Mouse (Mus musculus) myocyte (in vitro differentiated cells): Measurements from ENCODE around the gene Kndc1. TPM values are rescaled to one million over a fixed set of nuclear protein-coding genes. Genes with fewer than 3 reads are reported as not detected.

Experiments used
- H3K27me3 ChIP-seq: one replicate; pipeline ENCODE4 v1.6.1; 2011; ENCODE audit not compliant: control insufficient read depth, insufficient read depth, insufficient read length
- H3K36me3 ChIP-seq: one replicate; pipeline ENCODE4 v1.6.1; 2011; ENCODE audit not compliant: control insufficient read depth, insufficient read depth
- H3K4me2 ChIP-seq: one replicate; pipeline ENCODE4 v1.6.1; 2011; ENCODE audit warnings: low read depth, control low read depth
- H3K4me3 ChIP-seq: one replicate; pipeline ENCODE4 v1.5.1; 2011; ENCODE audit warnings: mild to moderate bottlenecking, control low read depth, moderate library complexity
- H3K79me2 ChIP-seq: one replicate; pipeline ENCODE4 v1.6.1; 2011; ENCODE audit not compliant: control insufficient read depth, insufficient read depth
- H3ac ChIP-seq: one replicate; pipeline ENCODE4 v1.6.1; 2011; ENCODE audit not compliant: control insufficient read depth, insufficient read length
- CEBPB ChIP-seq: IDR thresholded peaks from 2 replicates; pipeline ENCODE4 v1.6.1; 2011; ENCODE audit warnings: mild to moderate bottlenecking, moderate library complexity; ENCODE audit not compliant: poor library complexity, insufficient read depth, severe bottlenecking
- E2F4 ChIP-seq: IDR thresholded peaks from one replicate; pipeline ENCODE4 v1.6.1; 2011; ENCODE audit warnings: mild to moderate bottlenecking, control low read depth, moderate library complexity; ENCODE audit not compliant: insufficient read depth
- MAX ChIP-seq: IDR thresholded peaks from one replicate; pipeline ENCODE4 v1.6.1; 2011; ENCODE audit warnings: low read depth, mild to moderate bottlenecking, control low read depth
- MYOD1 ChIP-seq, 3 experiments: IDR thresholded peaks; one replicate each; pipeline ENCODE4 v1.6.1; 2011; ENCODE audit warnings: control low read depth in 2 of 3, low read depth in 2 of 3, mild to moderate bottlenecking in 2 of 3, moderate library complexity in 1 of 3; ENCODE audit not compliant: insufficient read length in 2 of 3, control insufficient read depth in 1 of 3
- MYOG ChIP-seq, 3 experiments: IDR thresholded peaks; one replicate each; pipeline ENCODE4 v1.6.1; 2011; ENCODE audit warnings: control low read depth in 2 of 3, low read depth in 2 of 3, mild to moderate bottlenecking in 2 of 3; ENCODE audit not compliant: insufficient read length in 2 of 3, control insufficient read depth in 1 of 3, insufficient read depth in 1 of 3
- POLR2A ChIP-seq: IDR thresholded peaks from one replicate; pipeline ENCODE4 v1.6.1; 2011; ENCODE audit warnings: low read depth, mild to moderate bottlenecking, control low read depth, moderate library complexity; ENCODE audit not compliant: insufficient read length
- POLR2AphosphoS2 ChIP-seq: IDR thresholded peaks from one replicate; pipeline ENCODE4 v1.6.1; 2011; ENCODE audit warnings: low read depth, control low read depth; ENCODE audit not compliant: insufficient read length
- REST ChIP-seq: IDR thresholded peaks from one replicate; pipeline ENCODE4 v1.6.1; 2011; ENCODE audit warnings: mild to moderate bottlenecking, control low read depth, moderate library complexity; ENCODE audit not compliant: insufficient read depth, insufficient read length
- SRF ChIP-seq: IDR thresholded peaks from one replicate; pipeline ENCODE4 v1.6.1; 2011; ENCODE audit warnings: low read depth; ENCODE audit not compliant: control insufficient read depth, insufficient read length
- TCF12 ChIP-seq: IDR thresholded peaks from one replicate; pipeline ENCODE4 v1.6.1; 2011; ENCODE audit warnings: mild to moderate bottlenecking, control low read depth; ENCODE audit not compliant: poor library complexity, insufficient read depth, severe bottlenecking
- TCF3 ChIP-seq: IDR thresholded peaks from one replicate; pipeline ENCODE4 v1.6.1; 2011; ENCODE audit warnings: low read depth, control low read depth; ENCODE audit not compliant: insufficient read length
- USF1 ChIP-seq: IDR thresholded peaks from one replicate; pipeline ENCODE4 v1.6.1; 2011; ENCODE audit warnings: low read depth, mild to moderate bottlenecking, control low read depth, moderate library complexity
- polyA plus RNA-seq: library from polyadenylated mRNA; unstranded; fragments of >200 nt; fragmentation: generic; extraction: Trizol; gene quantifications from one replicate; pipeline ENCODE4 v1.2.1, GENCODE M21; 2012; ENCODE audit warnings: missing spikeins

Gene Kndc1
- polyA plus RNA-seq, 1 experiment = 0.01 TPM

GRCm38 (mm10) chr7:139979011-139979719 is 84.7 kb downstream of the Kndc1 start:
- Histone ChIP-seq H3ac (no peak overlapping the region), H3K79me2 (no peaks in the 10 kb centered on the region), H3K4me3 (no peak overlapping the region), H3K27me3 (no peaks in the 10 kb centered on the region), H3K4me2 (no peak overlapping the region), H3K36me3 (no peaks in the 10 kb centered on the region)
- TF ChIP-seq POLR2A (no peak), REST (no peak), SRF (no peak), MYOD1 (IDR thresholded peaks at IDR 0.05; ENCODE audit: control insufficient read depth in 1 of 3, insufficient read length in 2 of 3, low read depth in 2 of 3) (no peak), TCF3 (no peak), MYOG (IDR thresholded peaks at IDR 0.05; ENCODE audit: control insufficient read depth in 1 of 3, insufficient read depth in 1 of 3, insufficient read length in 2 of 3, low read depth in 2 of 3) (no peak)

DNA sequence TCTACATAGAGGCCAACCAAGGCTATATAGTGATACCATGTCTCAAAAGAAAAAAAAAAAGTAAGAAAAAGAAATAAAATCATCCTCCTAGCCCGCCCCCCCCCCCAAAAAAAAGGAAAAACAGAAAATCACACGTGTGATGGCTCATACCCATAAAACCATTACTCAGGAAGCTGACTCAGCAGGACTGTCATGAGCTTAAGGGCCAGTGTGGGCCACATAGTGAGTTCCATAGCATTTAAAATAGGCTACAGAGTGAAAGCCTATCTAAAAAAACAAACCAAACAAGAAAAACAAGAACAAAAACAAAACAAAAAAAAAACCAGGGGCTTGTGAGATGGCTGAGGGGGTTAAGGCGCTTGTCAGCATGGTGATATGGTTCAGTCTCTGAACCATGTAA is 86.3 kb downstream of the Kndc1 start:
- Histone ChIP-seq H3K36me3 (no peaks in the 10 kb centered on the region), H3K4me3 (no peak overlapping the region), H3K27me3 (no peaks in the 10 kb centered on the region), H3K79me2 (no peaks in the 10 kb centered on the region), H3K4me2 (no peak overlapping the region), H3ac (no peak overlapping the region)
- no peak for TF ChIP-seq MYOG (IDR thresholded peaks at IDR 0.05; ENCODE audit: control insufficient read depth in 1 of 3, insufficient read depth in 1 of 3, insufficient read length in 2 of 3, low read depth in 2 of 3)
- no peak for TF ChIP-seq POLR2A
- no peak for TF ChIP-seq TCF3
- TF ChIP-seq E2F4 = no peak
- TF ChIP-seq POLR2AphosphoS2 = no peak
- TF ChIP-seq CEBPB = no peak
- TF ChIP-seq SRF = no peak
- no peak for TF ChIP-seq REST

DNA sequence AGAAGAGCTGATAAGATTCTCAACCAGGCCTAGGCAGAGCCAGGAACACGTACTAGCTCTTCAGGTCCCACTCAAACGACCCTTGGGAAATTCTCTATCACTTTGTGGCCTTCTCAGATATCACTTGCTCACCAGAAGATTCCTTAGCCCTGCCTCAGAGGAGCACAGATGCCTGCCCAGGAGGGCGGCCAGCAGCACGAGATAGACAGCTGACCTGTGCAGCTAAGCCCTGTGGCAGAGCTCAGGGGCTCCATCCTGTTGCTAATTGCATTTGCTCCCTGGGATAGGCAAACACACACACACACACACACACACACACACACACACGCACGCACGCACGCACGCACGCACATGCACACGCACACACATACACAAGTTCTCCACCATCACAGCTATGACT is 87.6 kb downstream of the Kndc1 start:
- H3K27me3 ChIP-seq = no peaks in the 10 kb centered on the region

GRCm38 (mm10) chr7:139984505-139984904 is 90.0 kb downstream of the Kndc1 start:
- no peaks in the 10 kb centered on the region for H3K27me3 ChIP-seq
- no peaks in the 10 kb centered on the region for H3K36me3 ChIP-seq
- no peak overlapping the region for H3K4me2 ChIP-seq
- TF ChIP-seq TCF12 (no peak), CEBPB (no peak), MYOG (IDR thresholded peaks at IDR 0.05; ENCODE audit: control insufficient read depth in 1 of 3, insufficient read depth in 1 of 3, insufficient read length in 2 of 3, low read depth in 2 of 3) (no peak), SRF (no peak), MYOD1 (IDR thresholded peaks at IDR 0.05; ENCODE audit: control insufficient read depth in 1 of 3, insufficient read length in 2 of 3, low read depth in 2 of 3) (no peak), POLR2AphosphoS2 (no peak), E2F4 (no peak), POLR2A (no peak), MAX (no peak), USF1 (no peak)
- no peaks in the 10 kb centered on the region for H3K79me2 ChIP-seq
- no peak overlapping the region for H3K4me3 ChIP-seq
- no peak overlapping the region for H3ac ChIP-seq

More for the DNA sequence above, 87.6 kb downstream of the Kndc1 start:
- no peaks in the 10 kb centered on the region for H3K79me2 ChIP-seq
- H3K4me3 ChIP-seq = no peak overlapping the region
- H3ac ChIP-seq = no peak overlapping the region
- H3K4me2 ChIP-seq = no peak overlapping the region
- H3K36me3 ChIP-seq = no peaks in the 10 kb centered on the region
- TF ChIP-seq TCF3 (peak; percentile 50), REST (no peak), MYOD1 (IDR thresholded peaks at IDR 0.05; ENCODE audit: control insufficient read depth in 1 of 3, insufficient read length in 2 of 3, low read depth in 2 of 3) (peak in 2 of 3 experiments; percentile 68 to 87), MYOG (IDR thresholded peaks at IDR 0.05; ENCODE audit: control insufficient read depth in 1 of 3, insufficient read depth in 1 of 3, insufficient read length in 2 of 3, low read depth in 2 of 3) (peak in 2 of 3 experiments; percentile 84 to 94)

DNA sequence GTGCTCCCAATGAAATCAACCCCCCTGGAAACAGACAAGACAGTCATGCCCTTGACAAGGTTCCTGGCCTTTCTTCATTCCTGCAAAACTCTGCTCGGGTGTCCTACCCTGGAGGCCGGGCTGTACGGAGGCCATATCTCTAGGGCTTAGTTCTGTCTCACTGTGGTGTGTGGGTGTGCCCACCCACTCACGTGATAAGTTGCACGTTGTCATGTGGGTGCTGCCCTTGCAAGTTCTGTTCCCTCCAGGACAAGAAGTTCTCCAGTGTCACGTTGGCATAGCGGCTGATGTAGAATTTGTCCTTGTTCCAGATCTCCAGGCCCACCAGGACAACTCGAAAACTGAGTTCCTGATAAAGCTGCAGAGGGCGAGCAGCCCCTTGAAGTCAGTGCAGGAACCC is 93.8 kb downstream of the Kndc1 start:
- no peak overlapping the region for H3K4me3 ChIP-seq
- H3K4me2 ChIP-seq = no peak overlapping the region
- no peak overlapping the region for H3ac ChIP-seq
- H3K27me3 ChIP-seq = no peaks in the 10 kb centered on the region
- no peaks in the 10 kb centered on the region for H3K79me2 ChIP-seq
- TF ChIP-seq E2F4 (no peak), SRF (no peak), MYOD1 (IDR thresholded peaks at IDR 0.05; ENCODE audit: control insufficient read depth in 1 of 3, insufficient read length in 2 of 3, low read depth in 2 of 3) (no peak), MAX (no peak), REST (no peak), CEBPB (no peak), POLR2A (no peak), TCF3 (no peak), MYOG (IDR thresholded peaks at IDR 0.05; ENCODE audit: control insufficient read depth in 1 of 3, insufficient read depth in 1 of 3, insufficient read length in 2 of 3, low read depth in 2 of 3) (no peak), USF1 (no peak), POLR2AphosphoS2 (no peak), TCF12 (no peak)
- H3K36me3 ChIP-seq = no peaks in the 10 kb centered on the region
